Mouse (Mus musculus) kidney, embryonic 14.5 days (tissue): ENCODE measurements around the gene Tsnaxip1. TPM values are rescaled to one million over a fixed set of nuclear protein-coding genes. Genes with fewer than 3 reads are reported as not detected.

ENCODE experiments used
- ATAC-seq: fragments of 200-750 bp; cut with Nextera tagmentation; 2 replicates; pipeline ENCODE4 v1.8.0; 2017; ENCODE audit warnings: moderate number of reproducible peaks, mild to moderate bottlenecking, moderate TSS enrichment, moderate library complexity; ENCODE audit not compliant: low FRiP score, low TSS enrichment
- H3K27ac ChIP-seq: fragments of 300-500 bp; sonication (generic); 2 replicates; pipeline ENCODE4 v1.5.1; 2014; ENCODE audit warnings: low read depth, mild to moderate bottlenecking, low read length, moderate library complexity, mixed read lengths
- H3K27me3 ChIP-seq: fragments of 300-500 bp; sonication (generic); 2 replicates; pipeline ENCODE4 v1.6.1; 2014; ENCODE audit warnings: mild to moderate bottlenecking, low read length; ENCODE audit not compliant: control insufficient read depth, insufficient read depth
- H3K36me3 ChIP-seq: fragments of 300-500 bp; sonication (generic); 2 replicates; pipeline ENCODE4 v1.6.1; 2014; ENCODE audit warnings: low read length, mixed read lengths; ENCODE audit not compliant: control insufficient read depth, insufficient read depth
- H3K4me1 ChIP-seq: fragments of 300-500 bp; sonication (generic); 2 replicates; pipeline ENCODE4 v1.6.1; 2014; ENCODE audit warnings: low read length, mixed read lengths; ENCODE audit not compliant: control insufficient read depth, insufficient read depth
- H3K4me2 ChIP-seq: fragments of 300-500 bp; sonication (generic); replicated peaks from 2 replicates; pipeline ENCODE4 v1.6.1; 2014; ENCODE audit warnings: low read depth, mild to moderate bottlenecking, low read length
- H3K4me3 ChIP-seq: fragments of 300-500 bp; sonication (generic); 2 replicates; pipeline ENCODE4 v1.5.1; 2014; ENCODE audit warnings: mild to moderate bottlenecking, low read length
- H3K9ac ChIP-seq: fragments of 300-500 bp; sonication (generic); 2 replicates; pipeline ENCODE4 v1.6.1; 2014; ENCODE audit warnings: low read depth, mild to moderate bottlenecking, low read length, moderate library complexity
- H3K9me3 ChIP-seq: fragments of 300-500 bp; sonication (generic); 2 replicates; pipeline ENCODE4 v1.6.1; 2016; ENCODE audit warnings: low read length; ENCODE audit not compliant: control insufficient read depth
- WGBS: fragments of 180-500 bp; shearing (Covaris S2); extraction: QIAGEN DNeasy Blood & Tissue Kit; methylation state at CpG from one replicate; pipeline ENCODE4 v1.1.7; 2014; 5-methylcytosine and 5-hydroxymethylcytosine counted together
- polyA plus RNA-seq: library from polyadenylated mRNA; unstranded; fragments of >200 nt; fragmentation: Nextera tagmentation; extraction: Ambion mirVana; gene quantifications from 2 replicates; pipeline ENCODE4 v1.2.1, GENCODE M21; 2014

Tsnaxip1 gene
- polyA plus RNA-seq, 1 experiment from 2014 or later = 0.14 TPM

DNA sequence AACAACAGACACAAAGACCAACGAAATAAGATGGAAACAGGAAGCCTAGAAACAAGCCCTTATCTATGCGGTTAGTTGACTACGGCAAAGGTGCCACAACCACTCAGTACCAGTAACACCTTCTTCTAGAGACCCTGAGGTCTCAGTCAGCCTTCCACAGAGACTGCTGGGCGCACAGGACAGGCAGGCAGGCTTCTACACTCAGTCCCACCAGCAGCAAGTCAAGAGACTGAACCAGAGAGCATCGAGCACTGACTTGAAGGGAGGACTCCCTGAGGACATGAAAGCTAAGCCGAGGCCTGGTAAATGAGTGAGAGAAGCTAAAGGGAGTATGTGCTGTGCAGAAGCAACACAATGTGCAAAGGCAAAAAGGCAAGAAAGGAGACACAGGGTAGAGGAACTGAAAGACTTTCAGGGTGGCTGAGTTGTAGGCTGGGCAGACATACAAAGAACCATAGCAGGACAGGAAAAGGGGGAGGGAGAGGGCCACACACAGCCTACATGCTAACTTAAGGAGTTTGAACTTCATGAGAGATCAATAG lies 17.2 kb upstream of the Tsnaxip1 start:
- no peak overlapping the region for H3K9ac ChIP-seq
- no peaks in the 10 kb centered on the region; the same call in 1 of the 2 replicates for H3K4me1 ChIP-seq
- H3K27ac ChIP-seq = no peak overlapping the region
- ATAC-seq = no peak
- WGBS = 87% methylated on average over 6 of the region's 6 CpGs
- H3K4me3 ChIP-seq = no peak overlapping the region
- no peaks in the 10 kb centered on the region for H3K9me3 ChIP-seq
- no peaks in the 10 kb centered on the region for H3K27me3 ChIP-seq
- H3K36me3 ChIP-seq = peaks cover 18% of the 10 kb centered on the region; the same call in 1 of the 2 replicates
- H3K4me2 ChIP-seq = no peak overlapping the region

DNA sequence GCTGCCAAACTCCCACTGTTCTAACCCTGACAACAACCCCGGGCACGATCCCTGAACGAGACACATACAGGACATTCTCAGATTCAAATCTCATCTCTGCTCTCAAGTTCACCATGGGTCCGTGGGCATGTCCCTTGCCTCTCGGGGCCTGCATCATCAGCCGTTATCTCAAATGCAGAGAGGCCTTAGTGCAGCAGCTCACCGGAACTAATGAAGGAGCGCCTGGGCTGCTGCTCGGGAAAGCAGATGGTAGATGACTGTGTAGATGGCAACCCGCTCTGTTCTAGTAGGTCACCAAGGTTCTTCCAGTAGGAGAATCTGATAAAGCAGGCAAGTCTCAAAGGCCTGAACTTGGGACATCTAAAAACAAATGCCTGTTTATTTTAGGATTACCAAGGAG lies 16.5 kb upstream of the Tsnaxip1 start:
- H3K36me3 ChIP-seq = peaks cover 16% of the 10 kb centered on the region; the same call in 1 of the 2 replicates
- no peak overlapping the region for H3K27ac ChIP-seq
- H3K4me1 ChIP-seq = no peaks in the 10 kb centered on the region; the same call in 1 of the 2 replicates
- WGBS = 85% methylated on average over 10 of the region's 10 CpGs
- H3K27me3 ChIP-seq = no peaks in the 10 kb centered on the region
- no peaks in the 10 kb centered on the region for H3K9me3 ChIP-seq
- no peak overlapping the region for H3K4me3 ChIP-seq
- H3K9ac ChIP-seq = no peak overlapping the region
- ATAC-seq = no peak
- H3K4me2 ChIP-seq = no peak overlapping the region

DNA sequence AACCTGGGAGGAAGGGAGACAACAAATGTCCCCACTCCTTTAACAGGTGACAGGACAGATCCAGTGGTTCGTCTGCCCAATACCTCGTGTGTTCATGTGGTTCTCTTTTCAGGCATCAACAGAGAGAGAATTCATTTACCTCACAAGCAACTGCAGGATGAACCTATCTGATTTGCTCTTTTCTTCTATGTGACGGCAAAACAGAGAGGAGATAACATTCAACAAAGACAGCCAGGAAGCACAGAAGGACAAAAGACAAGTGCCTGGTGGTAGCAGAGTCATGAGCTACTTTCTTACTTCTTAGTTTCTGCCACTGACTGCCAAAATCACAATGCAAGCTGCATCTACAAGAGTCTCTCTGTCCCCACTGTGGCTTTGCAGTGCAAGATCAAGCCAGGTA lies 16.0 kb upstream of the Tsnaxip1 start:
- Histone ChIP-seq H3K27ac (no peak overlapping the region), H3K36me3 (peaks cover 16% of the 10 kb centered on the region; the same call in 1 of the 2 replicates), H3K4me3 (no peak overlapping the region), H3K9ac (no peak overlapping the region), H3K9me3 (no peaks in the 10 kb centered on the region), H3K27me3 (no peaks in the 10 kb centered on the region), H3K4me2 (no peak overlapping the region), H3K4me1 (no peaks in the 10 kb centered on the region; the same call in 1 of the 2 replicates)
- WGBS = 83% methylated on average over 3 of the region's 3 CpGs
- no peak for ATAC-seq

DNA sequence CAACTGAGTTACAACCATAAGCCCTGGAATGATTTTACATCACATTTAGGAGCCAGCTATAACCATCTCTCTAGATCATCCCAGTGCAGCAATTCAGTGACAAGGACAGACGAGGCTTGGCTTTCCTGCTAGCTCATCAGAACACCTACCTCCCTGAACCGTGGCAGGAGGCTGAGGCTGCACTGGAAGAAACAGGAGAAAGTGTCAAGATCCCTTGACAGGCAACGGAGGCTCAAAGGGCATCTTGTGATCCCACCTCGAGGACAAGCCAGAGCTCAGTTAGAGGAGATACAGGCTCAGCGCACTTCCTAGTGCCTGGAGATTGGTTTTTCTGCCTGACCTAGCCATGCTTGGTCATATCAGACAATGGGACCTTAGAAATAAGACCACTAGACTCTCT lies 15.0 kb upstream of the Tsnaxip1 start:
- WGBS = 81% methylated on average over 5 of the region's 5 CpGs
- H3K9me3 ChIP-seq = no peaks in the 10 kb centered on the region
- H3K4me1 ChIP-seq = no peaks in the 10 kb centered on the region; the same call in 1 of the 2 replicates
- H3K27ac ChIP-seq = no peak overlapping the region
- H3K9ac ChIP-seq = no peak overlapping the region
- H3K36me3 ChIP-seq = peaks cover 16% of the 10 kb centered on the region; the same call in 1 of the 2 replicates
- H3K27me3 ChIP-seq = no peaks in the 10 kb centered on the region
- no peak for ATAC-seq
- no peak overlapping the region for H3K4me2 ChIP-seq
- H3K4me3 ChIP-seq = no peak overlapping the region

DNA sequence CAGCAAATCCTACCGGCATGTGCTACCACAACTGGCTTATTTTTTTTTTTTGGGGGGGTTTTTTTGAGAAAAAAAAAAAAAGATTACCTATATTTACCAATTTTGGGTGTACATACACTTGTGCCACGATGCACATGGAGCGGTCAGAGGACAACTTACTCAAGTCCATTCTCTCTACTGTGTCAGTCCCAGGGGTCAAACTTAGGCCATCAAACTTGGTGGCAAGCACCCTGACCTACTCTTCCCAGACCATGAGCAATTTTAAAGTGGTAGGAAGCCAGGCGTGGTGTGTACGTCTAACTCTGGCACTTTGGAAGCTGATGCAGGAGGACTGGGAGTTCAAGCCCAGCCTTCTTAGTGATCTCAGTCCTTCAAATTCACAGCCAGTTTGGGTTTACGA lies 14.3 kb upstream of the Tsnaxip1 start:
- Histone ChIP-seq H3K4me2 (no peak overlapping the region), H3K9ac (no peak overlapping the region), H3K4me3 (no peak overlapping the region), H3K27ac (no peak overlapping the region), H3K36me3 (peaks cover 16% of the 10 kb centered on the region; the same call in 1 of the 2 replicates), H3K9me3 (no peaks in the 10 kb centered on the region), H3K4me1 (no peaks in the 10 kb centered on the region), H3K27me3 (no peaks in the 10 kb centered on the region)
- ATAC-seq = no peak
- 95% methylated on average over 6 of the region's 6 CpGs for WGBS

DNA sequence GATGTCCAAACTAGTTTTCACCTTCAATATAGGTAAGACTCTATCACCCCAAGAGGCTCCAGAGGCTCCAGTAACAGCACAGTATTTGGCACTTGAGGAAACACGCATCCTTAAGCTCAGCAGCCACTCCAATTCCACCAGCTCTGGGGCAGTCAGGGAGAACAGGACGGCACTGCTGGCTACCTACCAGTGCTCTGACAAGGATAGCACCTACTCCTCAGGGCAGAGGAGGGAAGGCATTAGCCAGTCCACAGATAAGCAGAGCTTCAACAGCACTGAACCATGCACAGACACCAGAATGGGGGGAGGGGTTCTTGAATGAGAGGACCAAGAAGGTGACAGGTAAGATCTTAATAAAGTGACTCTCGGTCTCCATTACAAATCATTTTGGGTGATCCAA lies 7.9 kb upstream of the Tsnaxip1 start:
- 90% methylated on average over 3 of the region's 3 CpGs for WGBS
- H3K9ac ChIP-seq = no peak overlapping the region
- H3K27ac ChIP-seq = no peak overlapping the region
- no peak overlapping the region for H3K4me3 ChIP-seq
- no peak overlapping the region for H3K4me2 ChIP-seq
- ATAC-seq = no peak
- H3K4me1 ChIP-seq = no peaks in the 10 kb centered on the region
- H3K36me3 ChIP-seq = peaks cover 36% of the 10 kb centered on the region
- no peaks in the 10 kb centered on the region for H3K9me3 ChIP-seq
- H3K27me3 ChIP-seq = no peaks in the 10 kb centered on the region

DNA sequence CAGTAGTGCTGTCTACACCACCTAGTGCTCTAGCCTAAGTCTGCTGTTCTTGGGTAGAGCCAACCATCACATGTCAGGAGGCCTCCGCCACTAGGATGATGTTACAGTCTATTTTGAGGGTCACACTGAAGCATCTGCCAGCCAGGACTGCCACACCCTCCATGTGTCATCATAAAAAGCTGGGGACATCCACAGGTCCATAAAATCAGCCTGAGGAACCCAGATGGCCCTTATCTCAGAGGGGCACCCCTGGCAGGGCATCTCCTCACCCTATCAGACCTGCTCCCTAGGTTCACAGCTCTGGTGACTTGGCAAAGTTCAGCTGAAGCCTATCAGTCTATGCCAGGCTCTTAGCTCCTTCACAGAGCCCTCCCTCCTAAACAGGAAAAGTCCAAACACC lies 6.6 kb upstream of the Tsnaxip1 start:
- ATAC-seq = peak; percentile 47
- 100% methylated on average over 1 of the region's 1 CpGs for WGBS
- no peaks in the 10 kb centered on the region for H3K9me3 ChIP-seq
- peaks cover 5% of the 10 kb centered on the region for H3K4me1 ChIP-seq
- H3K9ac ChIP-seq = no peak overlapping the region
- H3K4me2 ChIP-seq = no peak overlapping the region
- H3K36me3 ChIP-seq = peaks cover 39% of the 10 kb centered on the region
- no peak overlapping the region for H3K4me3 ChIP-seq
- H3K27ac ChIP-seq = no peak overlapping the region
- no peaks in the 10 kb centered on the region for H3K27me3 ChIP-seq

DNA sequence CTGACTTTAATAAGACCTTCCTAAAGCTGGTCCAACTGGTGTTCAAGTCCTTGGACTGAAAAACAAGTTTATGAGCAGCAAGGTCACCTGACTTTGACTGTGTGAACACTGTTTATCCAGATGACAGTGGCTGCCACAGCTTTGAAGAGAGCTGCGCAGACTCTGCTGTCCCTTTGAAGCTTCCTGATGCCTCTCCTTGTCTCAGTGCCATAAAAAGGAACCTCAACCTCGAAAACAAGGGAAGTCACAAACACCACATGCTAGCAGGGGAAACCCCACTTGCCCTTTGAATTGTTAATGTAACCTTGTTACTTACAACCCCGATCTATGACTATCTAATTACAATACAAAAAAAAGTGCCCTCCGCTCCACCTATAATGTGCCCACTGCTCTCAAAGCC lies 2.0 kb upstream of the Tsnaxip1 start:
- Histone ChIP-seq H3K4me2 (peak overlapping the region; percentile 84), H3K4me3 (peak overlapping the region; percentile 70), H3K36me3 (peaks cover 29% of the 10 kb centered on the region), H3K9ac (peak overlapping the region; percentile 90; the same call in 1 of the 2 replicates), H3K27ac (no peak overlapping the region), H3K4me1 (peaks cover 10% of the 10 kb centered on the region), H3K27me3 (no peaks in the 10 kb centered on the region), H3K9me3 (no peaks in the 10 kb centered on the region)
- no peak for ATAC-seq
- 57% methylated on average over 4 of the region's 4 CpGs for WGBS

DNA sequence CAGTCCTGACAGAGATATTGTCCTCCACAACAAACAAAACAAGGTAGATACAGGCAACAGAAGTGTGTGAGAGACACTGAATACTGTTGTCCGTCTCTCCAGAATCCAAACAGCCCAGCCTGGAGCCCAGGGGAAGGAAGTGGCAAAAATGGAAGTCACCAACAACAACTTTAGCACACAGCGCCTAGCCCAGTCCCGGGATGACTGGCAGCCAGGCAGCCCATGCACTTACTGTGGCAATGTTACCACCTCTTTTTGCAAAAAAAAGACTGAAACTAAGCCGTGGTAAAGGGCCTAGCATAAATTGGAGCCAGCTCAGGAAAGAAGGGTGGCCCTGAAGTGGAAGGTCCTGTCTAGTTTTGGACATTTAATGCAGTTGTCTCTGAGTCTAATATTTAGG lies 1.2 kb upstream of the Tsnaxip1 start:
- ATAC-seq = no peak
- Histone ChIP-seq H3K27ac (peak overlapping the region; percentile 44), H3K27me3 (no peaks in the 10 kb centered on the region), H3K36me3 (peaks cover 22% of the 10 kb centered on the region), H3K4me3 (peak overlapping the region; percentile 70), H3K4me2 (peak overlapping the region; percentile 84), H3K9ac (peak overlapping the region; percentile 90), H3K9me3 (no peaks in the 10 kb centered on the region), H3K4me1 (peaks cover 10% of the 10 kb centered on the region)
- under 1% methylated on average over 4 of the region's 4 CpGs for WGBS
